Mouse (Mus musculus): ENCODE measurements around the gene Thoc5.

DNA sequence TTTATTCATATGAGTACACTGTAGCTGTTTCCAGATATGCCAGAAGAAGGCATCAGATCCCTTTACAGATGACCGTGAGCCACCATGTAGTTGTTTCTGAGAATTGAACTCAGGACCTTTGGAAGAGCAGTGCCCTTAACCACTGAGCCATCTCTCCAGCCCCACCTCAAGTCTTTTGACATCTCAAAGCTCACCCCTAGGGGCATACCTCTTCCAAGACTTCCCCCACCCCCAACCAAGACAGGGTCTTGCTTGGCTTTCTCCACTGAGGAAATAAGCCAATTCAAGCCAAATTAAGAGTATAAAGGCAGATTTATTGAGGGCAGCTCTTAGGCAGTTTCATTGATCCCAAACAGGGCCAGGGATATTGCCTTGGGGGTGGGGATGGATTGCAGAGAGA, 32.4 kb upstream of the Thoc5 start:
- TF ChIP-seq CTCF (IDR thresholded peaks at IDR 0.05; ENCODE audit: low read depth, low read length) (no peak), GATA2 (IDR thresholded peaks at IDR 0.05; ENCODE audit: borderline replicate concordance, low read depth, low read length) (no peak)
